Mouse (Mus musculus): ENCODE data around the gene Fbxw7. TPM values are rescaled to one million over a fixed set of nuclear protein-coding genes. Genes with fewer than 3 reads are reported as not detected.

Gene Fbxw7
- polyA plus RNA-seq, 1 experiment from 2014 or later, result 8.4 TPM

DNA sequence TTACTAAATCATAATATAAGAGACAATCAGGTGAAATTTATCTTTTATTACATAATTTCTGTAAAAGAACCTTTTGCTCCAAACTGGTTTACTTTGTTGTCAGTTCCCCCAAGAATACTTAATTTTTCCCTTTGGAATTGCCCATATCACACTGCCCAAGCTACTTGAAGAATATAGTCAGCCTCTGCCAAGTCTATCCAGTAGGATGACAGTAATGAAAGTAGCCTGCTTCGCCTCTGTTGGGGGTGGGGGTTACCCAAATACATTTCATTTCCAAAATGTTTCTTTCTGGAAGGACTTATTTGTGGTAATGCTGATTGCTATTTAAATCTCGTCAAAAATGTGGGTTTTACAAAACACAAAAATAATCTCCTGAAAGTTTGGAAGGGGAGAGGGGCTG lies 136.6 kb downstream of the Fbxw7 start:
- no peaks in the 10 kb centered on the region for H3K36me3 ChIP-seq (ENCODE audit: control insufficient read depth, insufficient read depth, low read length)
- peak overlapping the region; percentile 63 for H3K4me2 ChIP-seq
- 66% methylated on average over 2 of the region's 2 CpGs for WGBS (ENCODE audit: insufficient replicate concordance)
- peak overlapping the region; percentile 41 for H3K4me3 ChIP-seq (ENCODE audit: low read depth, low read length)
- peaks cover 6% of the 10 kb centered on the region; the same call in 1 of the 2 replicates for H3K4me1 ChIP-seq (ENCODE audit: control insufficient read depth, insufficient read depth, low read length)
- no peak overlapping the region for H3K27ac ChIP-seq (ENCODE audit: low read depth, low read length)
- H3K9me3 ChIP-seq (replicated peaks; ENCODE audit: control insufficient read depth, low read length), result no peaks in the 10 kb centered on the region
- no peak for ATAC-seq (replicated peaks; ENCODE audit: insufficient number of reproducible peaks, low FRiP score, low TSS enrichment)
- no peaks in the 10 kb centered on the region for H3K27me3 ChIP-seq (ENCODE audit: control insufficient read depth, insufficient read depth, low read length)
- peak overlapping the region; percentile 62; the same call in 1 of the 2 replicates for H3K9ac ChIP-seq (ENCODE audit: low read depth, low read length)

DNA sequence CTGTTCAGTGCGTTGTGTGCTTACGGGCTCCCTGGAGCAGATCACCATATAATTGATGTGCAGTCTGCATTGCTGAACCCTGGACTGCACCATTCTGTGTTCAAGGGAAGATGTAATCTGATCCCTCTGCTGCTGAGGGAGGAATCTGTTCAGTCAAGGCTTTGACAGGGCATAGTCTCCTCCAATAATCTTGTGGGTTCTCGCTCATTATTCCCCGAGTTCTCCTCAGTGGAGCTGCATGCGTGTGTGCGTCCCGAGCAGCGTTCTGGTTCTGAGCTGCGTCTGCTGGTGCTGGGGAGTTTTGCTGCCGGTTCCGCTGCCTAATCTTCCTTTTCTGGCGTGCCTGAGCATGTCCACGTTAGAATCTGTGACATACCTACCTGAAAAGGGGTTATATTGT lies 137.1 kb downstream of the Fbxw7 start:
- Histone ChIP-seq H3K4me1 (ENCODE audit: control insufficient read depth, insufficient read depth, low read length) (peaks cover 6% of the 10 kb centered on the region; the same call in 1 of the 2 replicates), H3K4me2 (peak overlapping the region; percentile 63), H3K9me3 (replicated peaks; ENCODE audit: control insufficient read depth, low read length) (no peaks in the 10 kb centered on the region), H3K9ac (ENCODE audit: low read depth, low read length) (peak overlapping the region; percentile 62; the same call in 1 of the 2 replicates), H3K27me3 (ENCODE audit: control insufficient read depth, insufficient read depth, low read length) (no peaks in the 10 kb centered on the region), H3K36me3 (ENCODE audit: control insufficient read depth, insufficient read depth, low read length) (no peaks in the 10 kb centered on the region), H3K4me3 (ENCODE audit: low read depth, low read length) (peak overlapping the region; percentile 41), H3K27ac (ENCODE audit: low read depth, low read length) (peak overlapping the region; percentile 54; the same call in 1 of the 2 replicates)
- ATAC-seq (replicated peaks; ENCODE audit: insufficient number of reproducible peaks, low FRiP score, low TSS enrichment), result peak; percentile 71
- WGBS (ENCODE audit: insufficient replicate concordance), result 37% methylated on average over 13 of the region's 13 CpGs

DNA sequence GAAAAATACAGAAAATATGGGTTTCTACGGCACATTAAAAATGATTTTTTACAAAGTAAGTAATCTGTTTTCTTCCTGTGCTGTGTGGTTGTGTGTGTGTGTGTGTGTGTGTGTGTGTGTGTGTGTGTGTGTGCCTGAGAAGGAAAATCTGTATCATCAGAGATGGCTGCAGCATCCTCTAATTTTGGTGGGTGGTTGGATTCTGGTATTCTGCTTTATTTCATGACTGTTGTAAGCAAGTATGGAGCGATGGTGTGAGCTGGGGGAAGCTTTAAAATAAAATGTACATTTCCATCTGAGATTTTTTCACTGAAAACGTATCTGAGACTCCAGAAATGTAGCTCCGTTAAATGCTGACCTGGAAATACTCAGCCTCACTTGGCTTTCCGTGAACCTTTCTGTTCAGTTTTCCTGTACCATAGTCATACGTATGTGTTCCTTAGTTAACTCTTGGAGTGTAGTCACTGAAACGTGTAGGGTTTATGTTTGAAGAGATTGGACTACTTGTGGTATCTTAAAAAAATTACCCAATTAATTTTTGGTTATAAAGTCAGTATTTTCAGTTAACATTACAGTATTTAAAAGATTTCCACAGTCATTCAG lies 137.6 kb downstream of the Fbxw7 start:
- Histone ChIP-seq H3K9ac (ENCODE audit: low read depth, low read length) (peak overlapping the region; percentile 62; the same call in 1 of the 2 replicates), H3K27ac (ENCODE audit: low read depth, low read length) (peak overlapping the region; percentile 54; the same call in 1 of the 2 replicates)

DNA sequence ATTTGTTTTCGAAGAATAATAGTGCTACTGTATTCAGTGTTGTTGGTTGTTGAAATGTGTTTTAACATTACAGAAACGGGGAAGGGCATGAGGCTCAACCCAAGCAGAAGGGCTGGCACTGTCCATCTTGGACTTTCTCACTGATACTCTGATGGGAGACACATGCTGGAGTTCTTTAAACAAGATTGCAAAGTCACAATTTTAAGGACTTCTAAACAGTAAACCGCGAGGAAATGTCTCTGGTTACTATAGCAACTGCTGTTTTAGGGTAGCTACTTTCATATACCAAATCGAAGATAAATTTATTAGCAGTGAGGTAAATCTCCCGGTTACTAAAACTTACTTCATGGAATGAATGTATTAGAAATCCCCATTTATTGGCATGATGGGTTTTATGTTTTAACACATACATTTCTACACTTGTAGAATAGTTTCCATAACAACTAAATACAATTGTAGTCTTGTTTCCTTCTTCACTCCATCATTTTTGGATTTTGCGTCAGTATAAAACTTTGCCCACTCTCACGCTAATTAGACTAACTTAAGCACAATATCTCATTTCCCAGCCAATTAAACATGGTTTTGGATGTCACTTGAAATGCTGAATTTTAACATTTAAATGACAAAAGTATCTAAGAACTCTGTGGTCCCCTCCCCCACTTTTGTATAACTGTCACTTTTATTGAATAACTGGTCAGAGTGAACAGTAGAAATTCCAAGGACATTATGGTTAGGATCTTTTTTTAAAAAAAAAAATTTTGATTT lies 140.1 kb downstream of the Fbxw7 start:
- no peak overlapping the region for H3K4me2 ChIP-seq
- peaks cover 6% of the 10 kb centered on the region; the same call in 1 of the 2 replicates for H3K4me1 ChIP-seq (ENCODE audit: control insufficient read depth, insufficient read depth, low read length)
- no peak overlapping the region for H3K27ac ChIP-seq (ENCODE audit: low read depth, low read length)
- 89% methylated on average over 8 of the region's 8 CpGs for WGBS (ENCODE audit: insufficient replicate concordance)
- no peak for ATAC-seq (replicated peaks; ENCODE audit: insufficient number of reproducible peaks, low FRiP score, low TSS enrichment)
- no peak overlapping the region for H3K4me3 ChIP-seq (ENCODE audit: low read depth, low read length)
- no peak overlapping the region for H3K9ac ChIP-seq (ENCODE audit: low read depth, low read length)
- no peaks in the 10 kb centered on the region for H3K9me3 ChIP-seq (replicated peaks; ENCODE audit: control insufficient read depth, low read length)
- no peaks in the 10 kb centered on the region for H3K27me3 ChIP-seq (ENCODE audit: control insufficient read depth, insufficient read depth, low read length)
- no peaks in the 10 kb centered on the region for H3K36me3 ChIP-seq (ENCODE audit: control insufficient read depth, insufficient read depth, low read length)

More for the DNA sequence above, 137.6 kb downstream of the Fbxw7 start:
- 76% methylated on average over 7 of the region's 7 CpGs for WGBS (ENCODE audit: insufficient replicate concordance)
- no peak for ATAC-seq (replicated peaks; ENCODE audit: insufficient number of reproducible peaks, low FRiP score, low TSS enrichment)
- Histone ChIP-seq H3K36me3 (ENCODE audit: control insufficient read depth, insufficient read depth, low read length) (no peaks in the 10 kb centered on the region), H3K27me3 (ENCODE audit: control insufficient read depth, insufficient read depth, low read length) (no peaks in the 10 kb centered on the region), H3K4me2 (peak overlapping the region; percentile 63), H3K4me1 (ENCODE audit: control insufficient read depth, insufficient read depth, low read length) (peaks cover 6% of the 10 kb centered on the region; the same call in 1 of the 2 replicates), H3K9me3 (replicated peaks; ENCODE audit: control insufficient read depth, low read length) (no peaks in the 10 kb centered on the region), H3K4me3 (ENCODE audit: low read depth, low read length) (peak overlapping the region; percentile 41)

DNA sequence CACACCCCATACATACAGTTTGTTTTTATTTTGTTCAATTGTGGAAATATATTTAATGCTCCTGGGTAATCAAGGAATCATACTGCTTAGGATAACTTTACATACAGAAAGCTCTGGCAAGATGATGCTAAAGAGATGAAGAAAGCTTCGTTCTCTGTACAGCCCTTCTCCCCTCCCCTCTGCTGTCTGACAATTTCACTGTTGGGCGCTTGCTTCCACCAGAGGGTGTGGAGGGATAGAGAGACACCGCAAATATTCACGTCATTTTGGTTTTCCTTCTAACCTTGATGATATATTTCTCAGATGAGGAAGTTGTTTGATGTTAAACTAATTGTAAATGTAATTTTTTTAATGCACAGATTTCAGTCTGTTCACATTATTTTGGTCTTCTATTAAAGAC lies 140.8 kb downstream of the Fbxw7 start:
- Histone ChIP-seq H3K4me1 (ENCODE audit: control insufficient read depth, insufficient read depth, low read length) (peaks cover 6% of the 10 kb centered on the region; the same call in 1 of the 2 replicates), H3K9me3 (replicated peaks; ENCODE audit: control insufficient read depth, low read length) (no peaks in the 10 kb centered on the region), H3K4me2 (no peak overlapping the region), H3K27me3 (ENCODE audit: control insufficient read depth, insufficient read depth, low read length) (no peaks in the 10 kb centered on the region), H3K4me3 (ENCODE audit: low read depth, low read length) (no peak overlapping the region), H3K36me3 (ENCODE audit: control insufficient read depth, insufficient read depth, low read length) (no peaks in the 10 kb centered on the region), H3K9ac (ENCODE audit: low read depth, low read length) (no peak overlapping the region), H3K27ac (ENCODE audit: low read depth, low read length) (no peak overlapping the region)
- ATAC-seq (replicated peaks; ENCODE audit: insufficient number of reproducible peaks, low FRiP score, low TSS enrichment), result no peak
- 79% methylated on average over 4 of the region's 4 CpGs for WGBS (ENCODE audit: insufficient replicate concordance)

DNA sequence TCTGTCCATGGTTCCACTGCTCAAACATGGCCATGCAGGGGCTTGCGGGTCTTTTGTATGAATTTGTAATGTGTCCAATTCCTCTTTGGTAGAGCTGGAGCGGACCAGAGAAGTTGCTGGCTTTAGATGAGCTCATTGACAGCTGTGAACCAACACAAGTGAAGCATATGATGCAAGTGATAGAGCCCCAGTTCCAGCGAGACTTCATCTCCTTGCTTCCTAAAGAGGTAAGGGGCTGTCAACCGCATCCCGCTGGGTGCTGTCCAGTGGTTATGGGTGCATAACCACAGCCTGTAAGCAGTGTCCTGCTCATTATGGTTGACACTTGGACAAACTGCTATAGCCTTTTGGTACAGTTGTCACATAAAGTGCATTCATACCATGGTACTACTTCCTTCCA lies 150.1 kb downstream of the Fbxw7 start:
- H3K4me3 ChIP-seq (ENCODE audit: low read depth, low read length), result no peak overlapping the region
- no peaks in the 10 kb centered on the region for H3K27me3 ChIP-seq (ENCODE audit: control insufficient read depth, insufficient read depth, low read length)
- WGBS (ENCODE audit: insufficient replicate concordance), result 87% methylated on average over 5 of the region's 5 CpGs
- H3K36me3 ChIP-seq (ENCODE audit: control insufficient read depth, insufficient read depth, low read length), result no peaks in the 10 kb centered on the region; the same call in 1 of the 2 replicates
- H3K4me2 ChIP-seq, result no peak overlapping the region
- H3K4me1 ChIP-seq (ENCODE audit: control insufficient read depth, insufficient read depth, low read length), result no peaks in the 10 kb centered on the region
- H3K9me3 ChIP-seq (replicated peaks; ENCODE audit: control insufficient read depth, low read length), result no peaks in the 10 kb centered on the region
- H3K27ac ChIP-seq (ENCODE audit: low read depth, low read length), result no peak overlapping the region
- ATAC-seq (replicated peaks; ENCODE audit: insufficient number of reproducible peaks, low FRiP score, low TSS enrichment), result no peak
- H3K9ac ChIP-seq (ENCODE audit: low read depth, low read length), result no peak overlapping the region

DNA sequence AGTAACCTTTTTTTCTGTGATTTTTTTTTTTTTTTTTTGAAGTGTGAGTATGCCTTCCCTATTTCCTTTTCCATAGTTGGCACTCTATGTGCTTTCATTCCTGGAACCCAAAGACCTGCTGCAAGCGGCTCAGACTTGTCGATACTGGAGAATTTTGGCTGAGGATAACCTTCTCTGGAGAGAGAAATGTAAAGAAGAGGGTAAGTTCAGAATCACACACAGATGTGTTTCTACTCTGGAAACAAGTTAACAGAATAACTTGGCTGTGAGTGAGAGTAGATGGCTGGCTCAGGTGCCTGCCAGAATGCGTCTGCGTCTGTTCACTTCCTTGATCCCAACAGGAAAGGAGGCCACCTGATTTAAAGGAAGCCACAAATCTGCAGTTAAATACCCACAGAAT lies 152.3 kb downstream of the Fbxw7 start:
- Histone ChIP-seq H3K27me3 (ENCODE audit: control insufficient read depth, insufficient read depth, low read length) (no peaks in the 10 kb centered on the region), H3K9ac (ENCODE audit: low read depth, low read length) (no peak overlapping the region), H3K9me3 (replicated peaks; ENCODE audit: control insufficient read depth, low read length) (no peaks in the 10 kb centered on the region), H3K27ac (ENCODE audit: low read depth, low read length) (no peak overlapping the region), H3K4me3 (ENCODE audit: low read depth, low read length) (no peak overlapping the region), H3K36me3 (ENCODE audit: control insufficient read depth, insufficient read depth, low read length) (peaks cover under 1% of the 10 kb centered on the region; the same call in 1 of the 2 replicates), H3K4me2 (no peak overlapping the region), H3K4me1 (ENCODE audit: control insufficient read depth, insufficient read depth, low read length) (no peaks in the 10 kb centered on the region)
- ATAC-seq (replicated peaks; ENCODE audit: insufficient number of reproducible peaks, low FRiP score, low TSS enrichment), result no peak
- 91% methylated on average over 4 of the region's 4 CpGs for WGBS (ENCODE audit: insufficient replicate concordance)

DNA sequence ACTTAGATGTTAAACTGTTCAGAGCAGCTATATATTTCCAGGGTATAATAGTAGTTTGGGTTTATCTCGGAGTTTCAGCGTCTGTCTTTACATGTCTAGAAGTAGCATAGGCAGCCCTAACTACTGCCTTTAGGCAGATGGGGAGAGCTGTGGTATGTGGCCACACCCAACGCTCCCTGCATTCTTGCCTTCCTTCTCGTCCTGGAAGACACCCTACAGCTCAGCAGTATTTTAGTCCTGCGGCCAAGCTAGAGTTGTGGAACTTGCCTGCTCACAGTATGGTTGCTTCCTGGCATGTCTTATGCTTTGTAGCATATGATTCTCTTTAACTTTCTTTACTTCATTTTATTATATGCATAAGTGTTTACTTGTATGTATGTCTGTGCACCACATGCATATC lies 156.5 kb downstream of the Fbxw7 start:
- ATAC-seq (replicated peaks; ENCODE audit: insufficient number of reproducible peaks, low FRiP score, low TSS enrichment), result no peak
- Histone ChIP-seq H3K4me3 (ENCODE audit: low read depth, low read length) (no peak overlapping the region), H3K36me3 (ENCODE audit: control insufficient read depth, insufficient read depth, low read length) (peaks cover 5% of the 10 kb centered on the region), H3K4me2 (no peak overlapping the region), H3K4me1 (ENCODE audit: control insufficient read depth, insufficient read depth, low read length) (no peaks in the 10 kb centered on the region), H3K9me3 (replicated peaks; ENCODE audit: control insufficient read depth, low read length) (no peaks in the 10 kb centered on the region), H3K9ac (ENCODE audit: low read depth, low read length) (no peak overlapping the region), H3K27me3 (ENCODE audit: control insufficient read depth, insufficient read depth, low read length) (no peaks in the 10 kb centered on the region), H3K27ac (ENCODE audit: low read depth, low read length) (no peak overlapping the region)
- 74% methylated on average over 5 of the region's 5 CpGs for WGBS (ENCODE audit: insufficient replicate concordance)
